Mouse (Mus musculus): ENCODE measurements around the gene Elavl4.

GRCm38 (mm10) chr4:110177263-110177662, 174.4 kb downstream of the Elavl4 start:
- TF ChIP-seq CTCF (IDR thresholded peaks at IDR 0.05; ENCODE audit: low read depth) (no peak), EP300 (IDR thresholded peaks at IDR 0.05; ENCODE audit: low read depth) (no peak)
